Mouse (Mus musculus): ENCODE results near the gene L3mbtl2.
A peak's percentile ranks its signal among the peaks of the same experiment; 100 is the strongest.
"Not testable (repeated sequence)": the region's sequence is repeated elsewhere in the genome, so short reads cannot be mapped to it uniquely, and the experiment has no call there.

The L3mbtl2 gene

DNA sequence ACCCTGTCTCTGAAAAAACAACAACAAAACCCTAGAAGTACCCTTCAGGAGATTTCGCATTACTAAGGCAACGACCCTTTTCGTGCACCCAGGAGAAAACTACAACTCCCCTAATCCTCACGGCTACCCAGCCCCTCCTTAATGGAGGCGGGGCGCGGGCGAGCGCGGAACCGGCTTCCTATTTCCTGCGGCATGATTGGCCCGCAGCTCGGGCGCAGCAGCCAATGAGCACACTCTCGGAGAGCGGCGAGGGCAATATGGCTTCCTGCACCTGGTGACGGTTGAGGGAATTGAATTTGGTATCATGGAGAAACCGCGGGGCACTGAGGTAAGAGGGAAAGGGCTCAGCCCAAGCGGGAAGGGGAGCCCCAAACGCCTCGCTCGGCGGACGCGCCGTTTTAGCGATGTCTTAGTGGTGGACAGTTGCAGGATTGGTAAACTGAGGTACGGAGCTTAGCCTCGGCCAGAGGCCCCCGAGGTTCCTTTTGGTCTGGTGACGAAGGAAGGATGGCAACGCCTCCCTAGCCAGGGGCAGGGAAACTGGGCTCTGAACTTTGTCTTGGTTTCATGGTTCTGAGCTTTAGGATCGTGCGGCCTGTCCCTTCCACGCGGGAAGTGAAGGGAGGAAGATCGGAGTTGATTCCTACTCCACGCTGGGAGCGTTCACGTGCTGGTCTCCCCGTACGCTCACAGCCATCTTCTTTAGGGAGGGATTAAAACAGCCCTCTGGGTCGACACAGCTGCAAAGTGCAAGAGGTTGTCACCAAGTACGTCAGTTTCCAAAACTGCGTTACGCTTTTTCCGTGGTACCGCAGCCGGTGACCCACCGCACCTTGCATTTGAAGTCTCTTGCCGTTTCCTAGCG, at the start of gene L3mbtl2:
L3mbtl2 (plus strand) TSS at position 193 of the 865 bp plus-strand sequence.
- DNase-seq: peak; percentile 92 to 94

DNA sequence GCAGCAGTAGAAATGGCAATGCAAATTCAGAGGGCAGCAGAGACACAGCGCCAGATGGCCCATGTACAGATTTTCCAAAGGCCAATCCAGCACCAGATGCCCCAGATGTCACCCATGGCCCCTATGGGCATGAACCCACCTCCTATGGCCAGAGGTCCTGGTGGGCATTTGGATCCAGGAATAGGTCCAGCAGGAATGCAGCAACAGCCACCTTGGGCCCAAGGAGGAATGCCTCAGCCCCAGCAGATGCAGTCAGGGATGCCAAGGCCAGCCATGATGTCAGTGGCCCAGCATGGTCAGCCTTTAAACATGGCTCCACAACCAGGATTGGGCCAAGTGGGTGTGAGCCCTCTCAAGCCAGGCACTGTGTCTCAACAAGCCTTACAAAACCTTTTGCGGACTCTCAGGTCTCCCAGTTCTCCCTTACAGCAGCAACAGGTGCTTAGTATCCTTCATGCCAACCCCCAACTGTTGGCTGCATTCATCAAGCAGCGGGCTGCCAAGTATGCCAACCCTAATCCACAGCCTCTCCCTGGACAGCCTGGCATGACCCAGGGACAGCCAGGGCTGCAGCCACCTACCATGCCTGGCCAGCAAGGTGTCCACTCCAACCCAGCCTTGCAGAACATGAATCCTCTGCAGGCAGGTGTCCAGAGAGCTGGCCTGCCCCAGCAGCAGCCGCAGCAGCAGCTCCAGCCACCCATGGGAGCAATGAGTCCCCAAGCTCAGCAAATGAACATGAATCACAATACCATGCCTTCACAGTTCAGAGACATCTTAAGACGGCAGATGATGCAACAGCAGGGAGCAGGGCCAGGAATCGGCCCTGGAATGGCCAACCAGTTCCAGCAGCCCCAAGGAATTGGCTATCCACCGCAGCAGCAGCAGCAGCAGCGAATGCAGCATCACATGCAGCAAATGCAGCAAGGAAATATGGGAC, 13.9 kb upstream of the L3mbtl2 start:
- DNase-seq: peak; percentile 55 to 67

DNA sequence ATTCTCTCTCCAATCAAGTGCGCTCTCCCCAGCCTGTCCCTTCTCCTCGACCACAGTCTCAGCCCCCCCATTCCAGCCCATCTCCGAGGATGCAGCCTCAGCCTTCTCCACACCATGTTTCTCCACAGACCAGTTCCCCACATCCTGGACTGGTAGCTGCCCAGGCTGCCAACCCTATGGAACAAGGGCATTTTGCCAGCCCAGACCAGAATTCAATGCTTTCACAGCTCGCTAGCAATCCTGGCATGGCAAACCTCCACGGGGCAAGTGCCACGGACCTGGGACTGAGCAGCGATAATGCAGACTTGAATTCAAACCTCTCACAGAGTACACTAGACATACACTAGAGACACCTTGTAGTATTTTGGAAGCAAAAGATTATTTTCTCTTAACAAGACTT, 13.1 kb upstream of the L3mbtl2 start:
- DNase-seq: peak; percentile 85 to 89

DNA sequence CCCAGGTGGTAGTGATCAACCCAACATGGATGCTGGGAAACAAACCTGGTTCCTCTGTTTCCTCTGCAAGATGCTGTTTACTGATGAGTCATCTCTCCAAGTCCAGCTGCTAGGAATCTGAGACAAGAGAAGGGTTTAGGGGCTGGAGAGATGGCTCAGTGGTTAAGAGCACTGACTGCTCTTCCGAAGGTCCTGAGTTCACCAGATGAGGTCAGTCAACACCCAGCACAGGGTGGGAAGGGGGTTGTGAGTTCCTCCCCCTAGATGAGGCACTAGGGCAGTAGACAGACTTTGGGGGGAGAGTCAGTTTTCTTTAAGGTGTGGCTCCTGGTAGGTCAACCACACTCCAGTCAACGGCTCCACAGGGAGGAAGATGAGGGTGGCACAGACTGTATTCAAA, 2.0 kb upstream of the L3mbtl2 start:
- DNase-seq: no peak

DNA sequence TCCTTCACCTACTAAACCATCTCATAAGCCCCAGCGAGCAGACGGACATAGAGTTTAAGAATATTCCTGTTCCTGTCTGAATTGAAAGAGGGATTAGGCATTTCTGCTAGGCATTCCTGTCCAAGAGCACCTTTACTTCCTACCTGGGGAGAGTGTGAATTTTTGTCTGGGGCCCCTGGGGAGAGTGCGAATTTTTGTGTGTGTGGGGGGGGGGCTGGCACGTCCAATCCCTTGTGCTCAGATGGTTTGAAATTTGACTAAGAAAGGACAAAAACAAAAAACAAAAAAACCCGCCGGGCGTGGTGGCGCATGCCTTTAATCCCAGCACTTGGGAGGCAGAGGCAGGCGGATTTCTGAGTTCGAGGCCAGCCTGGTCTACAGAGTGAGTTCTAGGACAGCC, 408 bp upstream of the L3mbtl2 start:
- no peak for DNase-seq

DNA sequence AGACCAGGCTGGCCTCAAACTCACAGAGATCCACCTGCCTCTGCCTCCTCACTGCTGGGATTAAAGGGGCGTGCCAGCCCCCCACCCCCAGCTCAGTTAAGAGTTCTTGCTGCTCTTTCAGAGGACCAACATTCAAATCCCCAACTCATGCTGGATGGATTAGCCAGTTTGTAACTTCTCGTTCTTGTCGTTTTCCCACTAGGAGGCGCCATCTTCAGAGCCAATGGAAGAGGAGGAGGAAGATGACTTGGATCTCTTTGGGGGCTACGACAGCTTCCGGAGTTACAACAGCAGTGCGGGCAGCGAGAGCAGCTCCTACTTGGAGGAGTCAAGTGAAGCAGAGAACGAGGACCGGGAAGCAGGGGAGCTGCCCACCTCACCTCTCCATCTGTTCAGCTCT, 3.3 kb downstream of the L3mbtl2 start:
- DNase-seq: no peak

DNA sequence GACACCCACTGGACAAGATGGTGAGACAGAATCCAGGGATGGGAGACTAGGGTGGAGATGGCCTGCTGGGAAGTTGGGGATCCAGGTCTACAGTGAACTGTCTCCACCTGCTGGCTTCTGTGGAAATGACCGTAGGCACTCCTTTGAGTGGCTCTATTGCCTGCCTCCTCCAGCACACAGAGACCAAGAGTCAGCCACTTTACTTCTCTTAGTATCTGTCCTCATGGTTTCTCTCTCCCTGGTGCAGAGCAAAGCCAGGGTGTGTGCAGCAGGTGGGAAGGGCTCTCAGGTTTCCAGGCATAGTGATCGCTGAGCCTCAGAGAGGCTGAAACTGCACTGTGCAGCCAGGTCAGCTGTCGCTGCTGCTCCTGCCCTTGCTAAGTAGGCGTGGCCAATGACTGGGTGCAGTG, 6.5 kb downstream of the L3mbtl2 start:
- DNase-seq: peak; percentile 50 to 59

DNA sequence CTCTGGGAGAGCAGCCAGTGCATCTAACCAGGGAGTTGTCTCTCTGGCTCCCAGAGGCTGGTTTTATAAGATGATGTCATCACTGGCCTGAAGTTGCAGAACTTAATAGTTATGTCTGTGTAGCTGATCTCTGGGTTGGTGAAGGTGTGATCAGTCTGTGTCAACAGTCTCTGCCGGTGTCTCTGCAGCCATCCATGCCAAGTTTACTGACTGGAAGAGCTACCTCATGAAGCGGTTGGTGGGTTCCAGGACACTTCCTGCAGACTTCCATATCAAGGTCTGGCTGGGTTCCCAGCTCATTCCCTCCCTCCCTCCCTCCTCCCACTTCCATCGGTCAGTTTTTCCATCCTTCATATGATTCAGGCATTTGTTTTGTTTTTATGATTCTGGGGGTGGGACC, 12.9 kb downstream of the L3mbtl2 start:
- DNase-seq: no peak

DNA sequence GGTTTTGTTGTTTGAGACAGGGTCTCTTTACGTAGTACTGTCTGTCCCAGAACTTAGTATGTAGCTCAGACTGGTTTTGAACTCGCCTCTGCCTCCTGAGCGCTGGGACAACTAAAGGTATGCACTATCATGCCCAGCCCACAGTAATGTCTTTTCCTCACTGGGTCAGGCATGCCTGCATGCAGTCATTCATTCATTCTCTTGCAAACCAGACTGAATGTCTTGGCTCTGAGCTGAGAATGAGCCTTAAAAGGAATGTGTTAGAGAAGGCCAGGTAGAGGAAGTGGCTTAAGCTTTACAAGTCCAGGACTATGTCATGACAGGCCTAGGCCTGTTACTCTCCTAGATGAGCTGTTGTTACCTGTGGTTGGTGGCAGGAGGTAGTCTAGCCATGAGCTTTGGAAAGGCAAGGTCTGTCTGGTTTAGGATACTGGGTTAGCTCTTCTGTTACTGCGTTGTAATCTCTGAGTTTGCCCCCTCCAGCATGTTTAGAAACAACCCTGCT, 16.7 kb downstream of the L3mbtl2 start:
- no peak for DNase-seq

DNA sequence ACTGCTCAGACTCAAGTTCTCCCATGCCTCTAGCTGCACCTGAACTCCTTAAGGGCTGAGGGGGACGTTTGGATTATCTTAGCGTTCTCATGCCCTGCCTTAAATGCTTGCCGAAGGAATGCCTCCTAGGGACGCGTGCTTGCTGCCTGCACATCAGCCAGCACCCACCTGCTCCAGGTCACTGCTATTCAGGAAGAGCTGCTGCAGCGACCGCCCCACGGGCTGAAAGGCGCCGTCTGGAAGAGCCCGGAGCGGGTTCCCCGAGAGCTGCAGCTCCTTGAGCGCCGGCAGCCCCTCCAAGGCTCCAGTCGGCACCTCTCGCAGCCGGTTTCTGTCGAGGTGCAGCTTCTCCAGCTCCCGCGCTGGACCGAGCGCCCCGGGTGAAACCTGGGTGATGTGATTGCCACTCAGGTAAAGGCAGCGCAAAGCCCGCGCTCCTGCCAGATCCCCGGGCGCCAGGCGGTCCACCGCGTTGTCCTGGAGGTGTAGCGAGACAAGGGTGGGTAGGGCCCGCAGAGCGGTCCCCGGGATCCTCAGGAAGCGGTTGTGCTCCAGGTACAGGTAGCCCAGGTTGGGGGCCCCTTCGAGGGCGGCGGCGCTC, 29.8 kb downstream of the L3mbtl2 start:
- no peak for DNase-seq

DNA sequence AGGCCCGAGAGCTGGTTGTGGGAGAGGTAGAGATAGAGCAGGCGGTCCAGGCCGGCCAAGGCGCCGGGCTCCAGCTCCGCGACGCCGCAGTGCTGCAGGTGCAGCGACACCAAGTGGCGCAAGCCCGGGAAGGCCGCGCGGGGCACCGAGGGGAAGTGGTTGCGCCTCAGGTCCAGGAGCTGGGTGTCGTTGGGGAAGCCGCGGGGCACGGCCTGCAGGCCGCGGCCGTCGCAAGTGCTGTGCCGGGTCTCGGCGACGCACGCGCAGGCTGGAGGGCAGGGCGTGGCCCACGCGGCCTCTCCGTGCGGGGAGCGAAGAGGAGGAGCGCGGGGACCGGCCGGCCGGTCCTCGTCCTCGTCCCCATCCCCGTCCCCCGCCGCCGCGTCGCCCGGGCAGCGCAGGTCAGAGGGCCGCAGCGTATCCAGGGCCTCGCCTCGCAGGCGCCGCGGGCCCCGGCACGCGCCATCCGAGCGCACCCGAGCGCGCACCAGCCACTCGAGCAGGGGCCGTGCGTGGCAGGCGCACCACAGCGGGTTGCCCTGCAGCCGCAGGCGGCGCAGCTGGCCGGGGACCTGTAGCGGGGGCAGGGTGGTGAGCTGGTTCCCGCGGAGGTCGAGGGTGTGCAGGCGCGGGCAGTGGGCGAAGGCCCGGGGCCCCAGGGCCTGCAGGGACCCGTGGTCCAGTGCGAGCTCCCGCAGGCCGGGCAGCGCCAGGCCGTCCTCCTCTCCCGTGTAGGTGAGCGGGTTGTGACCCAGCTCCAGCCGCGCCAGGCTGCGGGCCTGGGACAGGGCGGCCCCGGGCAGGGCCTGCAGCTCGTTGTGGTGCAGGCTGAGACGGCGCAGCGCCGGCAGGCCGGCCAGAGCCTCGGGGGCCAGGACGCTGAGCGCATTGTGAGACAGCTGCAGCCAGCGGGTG, 30.5 kb downstream of the L3mbtl2 start:
- DNase-seq: peak; percentile 89 to 93

DNA sequence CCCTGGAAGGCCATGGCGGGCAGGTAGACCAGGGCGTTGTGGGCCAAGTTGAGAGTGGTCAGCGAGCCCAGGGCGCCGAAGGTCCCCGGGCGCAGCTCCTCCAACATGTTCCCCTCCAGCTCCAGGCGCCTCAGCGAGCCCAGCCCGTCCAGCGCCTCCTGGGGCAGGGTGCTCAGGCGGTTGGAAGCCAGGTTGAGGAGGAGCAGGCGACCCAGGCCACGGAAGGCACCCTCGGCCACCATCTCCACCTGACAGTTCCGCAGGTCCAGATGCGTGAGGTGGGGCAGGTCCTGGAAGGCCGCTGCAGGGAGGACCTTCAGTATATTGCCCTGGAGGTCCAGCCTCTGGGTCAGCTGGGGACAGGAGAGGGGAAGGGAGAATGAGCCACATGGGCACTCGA, 31.2 kb downstream of the L3mbtl2 start:
- DNase-seq: peak in 1 of 2 experiments; percentile 11

DNA sequence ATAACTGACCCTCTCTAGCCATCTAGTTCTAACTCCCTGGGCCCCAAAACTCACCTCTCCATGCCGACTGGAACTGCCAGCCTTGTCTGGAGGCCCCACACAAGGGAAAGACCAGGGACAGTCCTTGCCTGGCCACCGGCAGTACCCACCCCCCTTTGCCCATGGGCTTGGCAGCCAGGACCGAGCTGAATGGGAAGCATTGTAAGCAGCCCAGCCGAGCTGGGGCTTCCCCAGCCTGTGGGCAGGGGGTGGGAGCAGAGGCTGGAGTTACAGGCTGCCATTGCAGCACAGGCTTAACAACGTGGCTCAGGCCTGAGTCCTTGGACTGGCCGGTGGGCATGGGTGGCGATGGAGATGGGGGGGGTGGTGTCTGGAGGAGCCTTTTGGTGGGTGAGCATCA, 33.5 kb downstream of the L3mbtl2 start, which contains the start of gene Chadl:
Chadl (minus strand) TSS at position 113 of the 400 bp plus-strand sequence.
- DNase-seq: peak in 1 of 2 experiments; percentile 31

DNA sequence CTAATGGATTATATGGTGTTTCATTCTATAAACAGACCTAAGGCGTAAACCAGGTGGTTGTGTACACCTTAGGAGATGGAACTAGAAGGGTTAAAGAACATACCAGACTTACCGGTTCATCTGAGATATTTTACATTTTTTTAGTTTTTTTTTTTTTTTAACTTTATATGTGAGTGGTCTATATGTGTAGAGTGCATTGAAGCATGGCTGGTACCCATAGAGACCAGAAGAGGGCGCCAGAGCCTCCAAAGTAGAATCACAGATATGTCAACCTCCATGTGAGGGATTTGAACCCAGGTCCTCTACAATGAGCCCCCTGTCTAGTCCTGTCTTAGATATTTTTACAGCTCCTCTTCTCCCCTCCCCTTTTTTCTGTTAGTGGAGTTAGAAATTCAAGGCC, 34.2 kb downstream of the L3mbtl2 start:
- DNase-seq: peak; percentile 49 to 56

DNA sequence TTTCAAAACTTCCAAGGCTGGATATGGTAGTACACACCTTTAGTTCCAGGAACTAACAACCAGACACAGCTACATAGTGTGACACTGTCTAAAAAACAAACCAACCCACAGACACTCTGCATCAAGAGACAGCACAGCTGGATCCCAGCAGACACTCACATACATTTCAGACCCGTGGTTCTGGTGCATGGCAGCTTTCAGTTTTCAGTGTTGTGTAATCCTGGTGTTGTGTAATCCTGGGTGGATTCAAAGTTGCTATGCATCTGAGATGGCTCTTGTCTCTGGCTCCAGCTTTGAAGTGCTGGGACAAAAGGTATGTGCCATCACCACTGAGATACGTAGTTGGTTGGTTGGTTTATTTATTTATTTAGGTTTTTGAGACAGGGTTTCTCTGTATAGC, 34.8 kb downstream of the L3mbtl2 start:
- no peak for DNase-seq

DNA sequence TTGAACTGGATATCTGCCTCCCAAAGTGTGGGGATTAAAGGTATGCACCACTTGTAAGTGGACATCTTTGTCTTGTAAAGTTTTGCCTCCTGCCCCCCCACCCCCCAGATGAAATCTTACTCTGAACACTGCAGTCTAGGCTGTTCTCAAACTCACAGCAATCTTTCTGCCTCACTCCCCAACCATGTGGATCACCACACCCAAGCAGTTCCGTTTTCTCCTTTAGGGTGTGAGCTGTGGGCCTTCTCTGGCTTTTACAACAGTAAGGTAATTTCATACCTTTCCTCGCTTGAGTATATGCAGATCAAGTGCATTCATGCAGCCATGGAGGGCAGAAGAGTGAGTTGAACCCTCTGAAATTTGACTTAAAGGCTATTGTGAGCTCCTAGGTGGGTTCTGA, 36.5 kb downstream of the L3mbtl2 start:
- no peak for DNase-seq

DNA sequence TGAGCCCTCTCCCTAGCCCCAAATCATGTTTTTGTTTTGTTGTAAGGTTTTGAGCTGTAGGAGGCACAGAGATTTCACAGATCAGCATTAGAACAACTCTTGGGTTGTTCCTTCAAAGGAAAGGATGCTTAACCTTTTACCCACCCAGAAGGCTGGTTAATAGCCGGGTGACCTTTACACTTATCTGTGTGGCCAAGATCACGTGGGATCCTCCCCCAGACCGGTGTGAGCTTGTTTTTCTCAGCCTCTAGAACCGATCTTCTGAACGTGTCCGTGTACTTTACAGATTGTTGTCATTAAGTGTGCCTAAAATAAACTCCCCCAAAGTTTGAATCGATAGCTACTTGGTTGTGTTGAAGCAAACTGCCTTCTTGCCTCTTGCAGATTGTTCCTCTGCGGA, 36.9 kb downstream of the L3mbtl2 start:
- no peak for DNase-seq

DNA sequence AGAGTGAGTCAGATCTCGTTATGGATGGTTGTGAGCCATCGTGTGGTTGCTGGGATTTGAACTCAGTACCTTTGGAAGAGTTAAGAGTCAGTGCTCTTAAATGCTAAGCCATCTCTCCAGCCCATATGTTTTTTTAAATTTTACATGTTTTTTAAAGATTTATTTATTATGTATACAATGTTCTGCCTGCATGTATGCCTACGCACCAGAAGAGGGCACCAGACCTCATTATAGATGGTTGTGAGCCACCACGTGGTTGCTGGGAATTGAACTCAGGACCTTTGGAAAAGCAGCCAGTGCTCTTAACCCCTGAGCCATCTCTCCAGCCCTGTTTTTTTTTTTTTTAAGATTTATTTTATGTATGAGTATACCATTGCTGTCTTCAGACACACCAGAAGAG, 37.7 kb downstream of the L3mbtl2 start:
- DNase-seq: not testable (repeated sequence)

DNA sequence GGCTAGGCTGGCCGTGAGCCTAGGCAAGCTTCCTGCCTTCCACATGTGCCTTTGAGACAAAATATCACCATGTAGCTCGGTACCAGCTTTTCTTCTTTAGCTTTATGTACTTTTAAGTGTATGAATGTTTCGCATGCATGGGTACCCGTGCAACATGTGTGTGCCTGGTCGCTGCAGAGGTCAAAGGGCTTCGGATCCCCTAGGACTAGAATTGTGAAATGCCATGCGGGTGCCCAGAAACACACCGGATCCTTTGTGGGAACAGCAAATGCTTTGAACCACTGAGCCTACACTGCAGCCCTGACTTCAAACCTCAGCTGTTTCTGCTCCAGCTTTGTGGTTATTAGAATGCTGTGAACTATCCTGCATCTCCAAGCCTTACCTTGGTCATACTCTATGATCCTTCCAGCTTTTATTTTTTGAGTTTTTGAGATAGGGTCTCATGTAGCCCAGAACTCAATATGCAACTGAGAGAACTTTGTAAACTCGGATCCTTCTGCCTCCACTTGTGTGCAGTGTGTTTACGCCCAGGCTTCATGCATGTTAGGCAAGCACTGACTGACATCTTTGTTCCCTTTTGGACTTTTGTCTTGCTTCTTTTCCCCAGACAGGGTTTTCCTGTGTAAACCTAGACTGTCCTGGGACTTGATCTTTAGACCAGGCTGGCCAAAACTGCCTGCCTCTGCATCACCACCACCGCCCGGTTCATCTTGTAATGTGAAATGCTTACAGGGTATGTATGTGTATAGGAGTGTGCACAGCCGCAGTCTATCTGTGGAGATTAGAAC, 38.8 kb downstream of the L3mbtl2 start:
- no peak for DNase-seq

DNA sequence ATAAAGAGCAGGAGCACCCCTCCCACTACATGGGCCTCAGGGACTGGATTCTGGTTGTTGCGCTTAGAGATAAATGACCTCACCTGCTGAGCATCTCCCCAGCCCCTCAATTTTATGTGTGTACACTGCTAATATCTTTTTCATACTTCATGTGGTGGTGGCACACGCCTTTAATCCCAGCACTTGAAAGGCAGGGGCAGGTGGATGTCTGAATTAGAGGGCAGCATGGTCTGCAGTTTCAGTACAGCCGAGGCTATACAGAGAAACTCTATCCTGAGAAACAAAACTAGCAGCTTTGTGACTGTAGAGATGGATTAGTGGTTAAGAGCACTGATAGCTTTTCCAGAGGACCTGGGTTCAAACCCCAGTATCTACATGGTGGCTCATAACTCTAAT, 39.4 kb downstream of the L3mbtl2 start:
- DNase-seq: no peak

DNA sequence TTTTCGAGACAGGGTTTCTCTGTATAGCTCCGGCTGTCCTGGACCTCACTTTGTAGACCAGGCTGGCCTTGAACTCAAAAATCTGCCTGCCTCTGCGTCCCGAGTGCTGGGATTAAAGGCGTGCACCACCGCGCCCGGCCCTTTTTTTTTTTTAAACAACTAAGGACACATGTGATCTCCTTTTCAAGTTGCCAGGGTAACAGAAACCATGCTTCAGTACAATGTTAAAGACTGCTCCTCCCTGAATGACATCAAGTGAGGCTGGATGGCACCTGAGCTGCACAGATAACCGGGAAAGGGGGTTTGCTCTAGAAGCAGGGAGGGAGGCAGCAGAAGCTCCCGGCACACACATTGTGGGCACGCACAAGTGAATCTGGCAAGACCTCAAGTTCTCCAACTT, 45.3 kb downstream of the L3mbtl2 start:
- DNase-seq: no peak
